Mouse (Mus musculus): ENCODE measurements around the gene Swt1. TPM values are rescaled to one million over a fixed set of nuclear protein-coding genes. Genes with fewer than 3 reads are reported as not detected.

Gene Swt1
- total RNA-seq, 2 experiments from 2014 or later, result 18.1 to 19.1 TPM

DNA sequence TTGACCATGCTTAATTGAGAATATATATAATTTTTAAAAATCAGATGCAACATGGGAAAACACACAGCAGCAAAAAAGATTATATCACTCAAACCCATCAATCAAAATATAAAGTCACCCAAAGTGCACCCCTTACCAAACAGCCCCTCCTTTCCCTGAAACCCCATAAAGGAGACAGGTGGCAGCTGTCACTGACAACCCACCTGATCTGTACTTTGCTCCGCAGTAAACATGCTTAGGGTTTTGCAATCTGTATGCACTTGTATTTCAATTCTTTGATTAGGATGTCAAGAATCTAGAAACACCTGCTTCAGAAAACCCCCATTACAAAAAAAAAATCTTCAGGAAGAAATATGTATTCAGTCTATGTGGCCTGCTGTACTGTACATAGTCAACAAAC lies 102.9 kb downstream of the Swt1 start:
- no peak for DNase-seq (ENCODE audit: low spot score in 2 of 2)

DNA sequence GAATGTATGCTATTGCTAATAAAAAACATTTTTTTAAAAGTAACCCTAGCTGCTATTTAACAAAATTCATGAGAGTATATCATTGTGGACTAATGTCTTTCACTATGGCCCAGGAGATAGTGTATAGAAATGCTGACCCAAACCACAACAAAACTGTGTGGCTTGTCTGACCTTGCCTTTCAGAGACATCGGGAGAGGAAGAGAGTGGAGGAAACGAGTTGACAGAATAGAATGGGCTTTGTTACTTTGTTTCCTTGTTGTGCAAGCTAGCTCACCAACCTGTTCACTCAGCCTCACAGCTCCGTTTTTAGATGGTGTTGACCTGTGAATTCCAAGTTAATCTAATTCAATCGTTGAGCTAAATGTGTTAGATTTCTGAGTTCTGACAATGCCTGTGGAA lies 107.8 kb downstream of the Swt1 start:
- DNase-seq (ENCODE audit: low spot score in 2 of 2), result no peak

DNA sequence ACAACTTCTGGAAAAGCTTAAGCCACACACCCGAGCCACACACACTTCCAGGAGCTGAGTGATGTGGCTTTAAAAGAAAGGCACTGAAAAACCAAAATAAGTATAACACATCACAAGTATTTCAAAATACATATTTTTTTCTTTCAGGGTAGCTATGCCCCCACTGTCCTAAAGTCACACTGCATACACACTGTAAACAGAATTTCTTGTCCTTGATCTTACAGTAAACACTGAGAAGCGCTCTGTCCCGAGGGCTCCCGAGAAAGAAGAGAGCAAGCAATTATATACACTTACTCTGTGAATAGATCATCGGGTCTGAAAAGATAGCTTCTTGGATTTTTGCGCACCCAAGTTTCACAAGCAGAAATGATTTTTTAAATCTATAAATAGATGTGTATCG lies 109.0 kb downstream of the Swt1 start:
- no peak for DNase-seq (ENCODE audit: low spot score in 2 of 2)

Small RNAs within 50 kb of the gene (microRNA-seq; reads per million reads assigned to microRNA genes)
- gene Mir7682 (ENCODE audit: borderline number of aligned reads in 2 of 2), result 0 reads per million in 2 experiments

Other genes starting within 250 kb of the Swt1 start
- gene Gm47985, start 245.9 kb downstream of the Swt1 start, total RNA-seq (2021), result not detected
- not detected for gene Gm8947, start 236.1 kb downstream of the Swt1 start, total RNA-seq (2021)
- gene Gm47995, start 230.0 kb downstream of the Swt1 start, total RNA-seq (2021), result not detected
- not detected for gene 3110040M04Rik, start 224.3 kb downstream of the Swt1 start, total RNA-seq (2021)
- gene Gm47996, start 218.3 kb downstream of the Swt1 start, total RNA-seq (2021), result not detected
- 100 to 1,000 TPM; 102 to 147 TPM for gene Ivns1abp, start 84.0 kb downstream of the Swt1 start, total RNA-seq (2021)
- gene Trmt1l, start 87 bp upstream of the Swt1 start, total RNA-seq (2021), result 10 to 100 TPM; 30.1 to 31.5 TPM
- 10 to 100 TPM; 46.3 to 67.1 TPM for gene Rnf2, start 72.5 kb upstream of the Swt1 start, total RNA-seq (2021)
- gene Fam129a, start 142.7 kb upstream of the Swt1 start, total RNA-seq (2021), result 100 to 1,000 TPM; 124 to 180 TPM